Mouse (Mus musculus) limb, embryonic 14.5 days (tissue): ENCODE measurements at regions not wholly inside any gene's neighbourhood (a gene's known extent, or its start where the extent isn't known, plus 50 kb on each side); places are given as distances from the start of the nearest gene placed in this dataset.

Source experiments
- ATAC-seq: fragments of 200-750 bp; cut with Nextera tagmentation; 2 replicates; pipeline ENCODE4 v1.8.0; 2017; ENCODE audit warnings: low read depth, moderate number of reproducible peaks, moderate TSS enrichment; ENCODE audit not compliant: low FRiP score
- DNase-seq: peaks from one replicate; pipeline ENCODE4 v3.0.0-alpha.2; 2015; ENCODE audit warnings: low spot score
- H3K27ac ChIP-seq: fragments of 300-500 bp; sonication (generic); replicated peaks from 2 replicates; pipeline ENCODE4 v1.5.1; 2014; ENCODE audit warnings: low read depth, mild to moderate bottlenecking, low read length, moderate library complexity, mixed read lengths
- H3K27me3 ChIP-seq: fragments of 300-500 bp; sonication (generic); 2 replicates; pipeline ENCODE4 v1.6.1; 2014; ENCODE audit warnings: low read length, mixed read lengths; ENCODE audit not compliant: control insufficient read depth, insufficient read depth
- H3K36me3 ChIP-seq: fragments of 300-500 bp; sonication (generic); 2 replicates; pipeline ENCODE4 v1.6.1; 2014; ENCODE audit warnings: mild to moderate bottlenecking, low read length, moderate library complexity, mixed read lengths; ENCODE audit not compliant: control insufficient read depth, insufficient read depth
- H3K4me1 ChIP-seq: fragments of 300-500 bp; sonication (generic); 2 replicates; pipeline ENCODE4 v1.6.1; 2014; ENCODE audit warnings: antibody characterized with exemption, low read length, mixed read lengths; ENCODE audit not compliant: control insufficient read depth, insufficient read depth
- H3K4me2 ChIP-seq: fragments of 300-500 bp; sonication (generic); replicated peaks from 2 replicates; pipeline ENCODE4 v1.6.1; 2014; ENCODE audit warnings: low read depth, mild to moderate bottlenecking, low read length, moderate library complexity; ENCODE audit not compliant: severe bottlenecking
- H3K4me3 ChIP-seq: fragments of 300-500 bp; sonication (generic); replicated peaks from 2 replicates; pipeline ENCODE4 v1.5.1; 2014; ENCODE audit warnings: low read length
- H3K9ac ChIP-seq: fragments of 300-500 bp; sonication (generic); 2 replicates; pipeline ENCODE4 v1.6.1; 2014; ENCODE audit warnings: mild to moderate bottlenecking, low read depth, low read length, moderate library complexity; ENCODE audit not compliant: severe bottlenecking
- H3K9me3 ChIP-seq: fragments of 300-500 bp; sonication (generic); 2 replicates; pipeline ENCODE4 v1.6.1; 2016; ENCODE audit warnings: low read length; ENCODE audit not compliant: control insufficient read depth
- POLR2A ChIP-seq: fragments of 200-500 bp; IDR thresholded peaks from 2 replicates; pipeline ENCODE4 v1.8.0; 2012; ENCODE audit warnings: inconsistent platforms, mild to moderate bottlenecking, moderate library complexity, borderline replicate concordance; ENCODE audit not compliant: insufficient read depth, insufficient read length; ENCODE audit errors: extremely low read depth
- WGBS: fragments of 180-500 bp; shearing (Covaris S2); extraction: QIAGEN DNeasy Blood & Tissue Kit; methylation state at CpG from one replicate; pipeline ENCODE4 v1.1.7; 2014; 5-methylcytosine and 5-hydroxymethylcytosine counted together

GRCm38 (mm10) chr3:140054634-140055033 lies 849.1 kb downstream of the Stpg2 start:
- Histone ChIP-seq H3K9me3 (no peaks in the 10 kb centered on the region), H3K4me2 (no peak overlapping the region), H3K4me1 (peaks cover 3% of the 10 kb centered on the region), H3K4me3 (no peak overlapping the region), H3K27ac (no peak overlapping the region), H3K9ac (no peak overlapping the region), H3K27me3 (no peaks in the 10 kb centered on the region), H3K36me3 (no peaks in the 10 kb centered on the region)
- 18% methylated on average over 1 of the region's 1 CpGs for WGBS
- ATAC-seq, result peak; percentile 50
- no peak for TF ChIP-seq POLR2A
- DNase-seq, result peak; percentile 56

- H3K4me3 ChIP-seq, result no peak overlapping the region
- WGBS, result 49% methylated on average over 3 of the region's 3 CpGs
- H3K4me1 ChIP-seq, result peaks cover 3% of the 10 kb centered on the region
- ATAC-seq (peak; percentile 80), DNase-seq (peak; percentile 27)
- no peak for TF ChIP-seq POLR2A
- no peak overlapping the region for H3K27ac ChIP-seq
- H3K4me2 ChIP-seq, result no peak overlapping the region
- no peaks in the 10 kb centered on the region for H3K36me3 ChIP-seq
- no peaks in the 10 kb centered on the region for H3K27me3 ChIP-seq
- no peaks in the 10 kb centered on the region for H3K9me3 ChIP-seq
- no peak overlapping the region for H3K9ac ChIP-seq
Observed at GRCm38 (mm10) chr3:140057962-140058631, 852.6 kb downstream of the Stpg2 start.

DNA sequence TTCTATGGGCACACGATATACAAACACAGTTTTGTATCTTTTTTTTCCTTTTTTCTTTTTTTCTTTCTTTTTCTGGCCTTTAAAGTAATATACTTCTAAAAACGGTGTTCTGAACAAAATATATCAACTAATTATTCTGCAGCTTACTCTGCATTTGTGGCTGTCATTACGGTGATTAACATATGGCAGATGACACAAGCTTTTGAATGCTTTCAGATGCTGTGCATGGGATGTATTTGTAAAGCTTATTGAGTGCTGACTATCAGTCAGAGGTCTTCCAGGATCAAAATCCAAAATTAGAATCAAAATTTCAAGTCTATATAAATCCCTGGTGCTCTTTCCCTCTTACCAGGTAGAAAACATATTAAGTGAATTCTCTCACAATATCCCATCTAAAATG lies 853.6 kb downstream of the Stpg2 start:
- no peak overlapping the region for H3K9ac ChIP-seq
- WGBS, result 85% methylated on average over 3 of the region's 3 CpGs
- ATAC-seq (no peak), DNase-seq (no peak)
- H3K27me3 ChIP-seq, result no peaks in the 10 kb centered on the region
- no peaks in the 10 kb centered on the region for H3K9me3 ChIP-seq
- no peaks in the 10 kb centered on the region for H3K36me3 ChIP-seq
- H3K4me2 ChIP-seq, result no peak overlapping the region
- no peak overlapping the region for H3K4me3 ChIP-seq
- no peak overlapping the region for H3K27ac ChIP-seq
- peaks cover 3% of the 10 kb centered on the region for H3K4me1 ChIP-seq
- TF ChIP-seq POLR2A, result no peak

- H3K9me3 ChIP-seq, result no peaks in the 10 kb centered on the region
- no peak for ATAC-seq
- no peak overlapping the region for H3K9ac ChIP-seq
- no peak overlapping the region for H3K4me2 ChIP-seq
- DNase-seq, result no peak
- H3K4me1 ChIP-seq, result peaks cover 3% of the 10 kb centered on the region
- no peak for TF ChIP-seq POLR2A
- H3K27me3 ChIP-seq, result no peaks in the 10 kb centered on the region
- no peaks in the 10 kb centered on the region for H3K36me3 ChIP-seq
- no peak overlapping the region for H3K27ac ChIP-seq
- WGBS, result 74% methylated on average over 4 of the region's 4 CpGs
- H3K4me3 ChIP-seq, result no peak overlapping the region
Observed at GRCm38 (mm10) chr3:140059522-140060110, 854.1 kb downstream of the Stpg2 start.

DNA sequence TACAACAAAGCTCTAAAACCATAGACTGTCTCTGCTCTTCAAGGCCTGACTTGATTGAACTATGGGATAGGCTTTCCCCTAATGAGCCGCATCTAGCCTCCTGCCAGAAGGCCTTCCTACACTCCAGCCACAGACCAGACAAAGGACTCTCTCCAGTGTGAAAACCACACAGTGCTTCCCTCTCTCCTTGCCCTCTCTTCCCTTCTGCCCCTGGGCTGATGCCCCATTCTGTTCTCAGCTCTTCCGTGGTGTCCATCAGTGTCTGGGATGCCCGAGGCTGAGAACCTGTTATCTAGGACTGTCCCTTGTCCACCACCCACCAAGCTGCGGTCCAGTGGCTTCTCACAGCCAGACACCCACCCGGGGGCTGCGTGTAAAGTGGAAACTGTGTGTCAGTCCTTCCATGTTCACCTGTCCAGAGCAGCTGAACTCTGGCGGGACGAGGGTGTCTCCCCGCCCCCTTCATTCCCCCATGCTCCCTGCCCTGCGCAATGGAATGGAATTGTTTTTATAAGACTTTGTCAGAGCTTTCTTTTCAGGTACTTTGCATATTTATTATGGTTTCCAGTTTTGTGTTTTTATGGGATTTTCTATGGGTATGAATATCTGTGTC lies 856.4 kb downstream of the Stpg2 start:
- Histone ChIP-seq H3K4me3 (no peak overlapping the region), H3K4me2 (no peak overlapping the region), H3K9ac (no peak overlapping the region), H3K9me3 (no peaks in the 10 kb centered on the region), H3K36me3 (no peaks in the 10 kb centered on the region), H3K27me3 (no peaks in the 10 kb centered on the region), H3K27ac (no peak overlapping the region), H3K4me1 (peaks cover 3% of the 10 kb centered on the region)
- no peak for ATAC-seq
- no peak for TF ChIP-seq POLR2A
- 92% methylated on average over 10 of the region's 10 CpGs for WGBS
- no peak for DNase-seq
